Mouse (Mus musculus): ENCODE data around the gene Itgb6. TPM values are rescaled to one million over a fixed set of nuclear protein-coding genes. Genes with fewer than 3 reads are reported as not detected.

The Itgb6 gene
- polyA plus RNA-seq, 1 experiment = not detected

- TF ChIP-seq CTCF (IDR thresholded peaks at IDR 0.05; ENCODE audit: low read depth, low read length) (no peak), POLR2A (IDR thresholded peaks at IDR 0.05; ENCODE audit: borderline replicate concordance, low read depth, low read length) (no peak)
- Histone ChIP-seq H3K4me1 (ENCODE audit: control insufficient read depth, insufficient read depth, low read length) (no peaks in the 10 kb centered on the region), H3K27ac (ENCODE audit: insufficient read depth, low read depth, low read length) (no peak overlapping the region), H3K4me3 (ENCODE audit: insufficient read depth, low read length) (no peak overlapping the region)
These were observed 8.5 kb upstream of the Itgb6 start for GRCm38 (mm10) chr2:60730929-60731328.

GRCm38 (mm10) chr2:60730024-60730423 lies 7.6 kb upstream of the Itgb6 start:
- Histone ChIP-seq H3K4me3 (ENCODE audit: insufficient read depth, low read length) (no peak overlapping the region), H3K27ac (ENCODE audit: insufficient read depth, low read depth, low read length) (no peak overlapping the region), H3K4me1 (ENCODE audit: control insufficient read depth, insufficient read depth, low read length) (no peaks in the 10 kb centered on the region)
- no peak for TF ChIP-seq POLR2A (IDR thresholded peaks at IDR 0.05; ENCODE audit: borderline replicate concordance, low read depth, low read length)
- TF ChIP-seq CTCF (IDR thresholded peaks at IDR 0.05; ENCODE audit: low read depth, low read length) = no peak

GRCm38 (mm10) chr2:60728902-60729585 lies 6.6 kb upstream of the Itgb6 start:
- TF ChIP-seq POLR2A (IDR thresholded peaks at IDR 0.05; ENCODE audit: borderline replicate concordance, low read depth, low read length) = no peak
- no peak for TF ChIP-seq CTCF (IDR thresholded peaks at IDR 0.05; ENCODE audit: low read depth, low read length)
- Histone ChIP-seq H3K4me1 (ENCODE audit: control insufficient read depth, insufficient read depth, low read length) (no peaks in the 10 kb centered on the region), H3K27ac (ENCODE audit: insufficient read depth, low read depth, low read length) (no peak overlapping the region), H3K4me3 (ENCODE audit: insufficient read depth, low read length) (no peak overlapping the region)

GRCm38 (mm10) chr2:60724660-60725059 lies 2.2 kb upstream of the Itgb6 start:
- Histone ChIP-seq H3K4me1 (ENCODE audit: control insufficient read depth, insufficient read depth, low read length) (no peaks in the 10 kb centered on the region), H3K27ac (ENCODE audit: insufficient read depth, low read depth, low read length) (no peak overlapping the region), H3K4me3 (ENCODE audit: insufficient read depth, low read length) (no peak overlapping the region)
- TF ChIP-seq POLR2A (IDR thresholded peaks at IDR 0.05; ENCODE audit: borderline replicate concordance, low read depth, low read length) = no peak
- TF ChIP-seq CTCF (IDR thresholded peaks at IDR 0.05; ENCODE audit: low read depth, low read length) = no peak

DNA sequence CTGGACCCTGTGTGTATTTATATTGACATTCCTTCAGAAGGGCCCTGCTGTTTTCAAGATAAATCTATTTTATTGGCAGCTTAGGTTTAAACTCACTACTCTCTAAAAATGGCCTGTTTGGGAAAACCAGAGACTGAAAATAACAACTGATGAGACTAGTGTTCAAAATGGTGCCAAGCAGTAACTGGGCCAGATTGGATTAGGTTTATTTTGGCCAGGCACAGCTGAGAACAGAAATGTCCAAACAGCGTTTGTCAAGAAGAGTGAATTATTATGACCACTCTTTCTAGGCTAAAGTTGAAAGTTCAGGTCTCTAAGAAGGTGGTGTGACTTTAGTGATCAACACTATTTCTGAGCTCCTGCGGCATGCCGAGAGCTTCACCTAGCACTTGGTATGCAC lies 524 bp upstream of the Itgb6 start:
- no peak overlapping the region for H3K27ac ChIP-seq (ENCODE audit: insufficient read depth, low read depth, low read length)
- no peak overlapping the region for H3K4me3 ChIP-seq (ENCODE audit: insufficient read depth, low read length)
- TF ChIP-seq POLR2A (IDR thresholded peaks at IDR 0.05; ENCODE audit: borderline replicate concordance, low read depth, low read length) (no peak), CTCF (IDR thresholded peaks at IDR 0.05; ENCODE audit: low read depth, low read length) (no peak)
- no peaks in the 10 kb centered on the region for H3K4me1 ChIP-seq (ENCODE audit: control insufficient read depth, insufficient read depth, low read length)

DNA sequence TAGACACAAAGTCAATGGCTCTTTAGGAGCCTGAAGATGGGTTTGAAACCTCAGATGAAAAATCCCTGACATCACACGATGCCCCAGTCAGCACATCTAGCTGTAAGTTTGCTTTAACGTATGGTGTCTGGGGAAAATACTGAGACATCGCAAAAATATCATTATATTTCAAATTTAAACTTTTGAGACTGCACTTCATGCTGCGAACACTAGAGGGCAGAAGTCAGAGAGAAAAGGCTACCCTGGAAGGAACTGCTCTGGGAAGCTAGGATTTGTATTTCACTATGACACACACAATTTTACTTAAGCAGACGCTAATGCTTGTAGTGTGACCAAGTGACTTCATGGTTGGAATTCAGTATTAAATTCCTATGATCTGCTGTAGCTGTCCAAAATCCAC lies 1.5 kb downstream of the Itgb6 start:
- no peak overlapping the region for H3K4me3 ChIP-seq (ENCODE audit: insufficient read depth, low read length)
- no peak overlapping the region for H3K27ac ChIP-seq (ENCODE audit: insufficient read depth, low read depth, low read length)
- no peak for TF ChIP-seq CTCF (IDR thresholded peaks at IDR 0.05; ENCODE audit: low read depth, low read length)
- no peak for TF ChIP-seq POLR2A (IDR thresholded peaks at IDR 0.05; ENCODE audit: borderline replicate concordance, low read depth, low read length)
- H3K4me1 ChIP-seq (ENCODE audit: control insufficient read depth, insufficient read depth, low read length) = no peaks in the 10 kb centered on the region

GRCm38 (mm10) chr2:60720205-60720604 lies 2.2 kb downstream of the Itgb6 start:
- no peaks in the 10 kb centered on the region for H3K4me1 ChIP-seq (ENCODE audit: control insufficient read depth, insufficient read depth, low read length)
- TF ChIP-seq CTCF (IDR thresholded peaks at IDR 0.05; ENCODE audit: low read depth, low read length) (no peak), POLR2A (IDR thresholded peaks at IDR 0.05; ENCODE audit: borderline replicate concordance, low read depth, low read length) (no peak)
- H3K27ac ChIP-seq (ENCODE audit: insufficient read depth, low read depth, low read length) = no peak overlapping the region
- no peak overlapping the region for H3K4me3 ChIP-seq (ENCODE audit: insufficient read depth, low read length)

- H3K4me3 ChIP-seq (ENCODE audit: insufficient read depth, low read length) = peak overlapping the region; percentile 36
- H3K27ac ChIP-seq (ENCODE audit: insufficient read depth, low read depth, low read length) = no peak overlapping the region
- no peaks in the 10 kb centered on the region for H3K4me1 ChIP-seq (ENCODE audit: control insufficient read depth, insufficient read depth, low read length)
- TF ChIP-seq POLR2A (IDR thresholded peaks at IDR 0.05; ENCODE audit: borderline replicate concordance, low read depth, low read length) (no peak), CTCF (IDR thresholded peaks at IDR 0.05; ENCODE audit: low read depth, low read length) (no peak)
These were observed 5.1 kb downstream of the Itgb6 start for GRCm38 (mm10) chr2:60717348-60717747.

GRCm38 (mm10) chr2:60716549-60716948 lies 5.9 kb downstream of the Itgb6 start:
- H3K4me3 ChIP-seq (ENCODE audit: insufficient read depth, low read length) = no peak overlapping the region
- no peak overlapping the region for H3K27ac ChIP-seq (ENCODE audit: insufficient read depth, low read depth, low read length)
- TF ChIP-seq POLR2A (IDR thresholded peaks at IDR 0.05; ENCODE audit: borderline replicate concordance, low read depth, low read length) (no peak), CTCF (IDR thresholded peaks at IDR 0.05; ENCODE audit: low read depth, low read length) (no peak)
- H3K4me1 ChIP-seq (ENCODE audit: control insufficient read depth, insufficient read depth, low read length) = no peaks in the 10 kb centered on the region

GRCm38 (mm10) chr2:60715771-60716170 lies 6.7 kb downstream of the Itgb6 start:
- Histone ChIP-seq H3K27ac (ENCODE audit: insufficient read depth, low read depth, low read length) (no peak overlapping the region), H3K4me3 (ENCODE audit: insufficient read depth, low read length) (no peak overlapping the region), H3K4me1 (ENCODE audit: control insufficient read depth, insufficient read depth, low read length) (no peaks in the 10 kb centered on the region)
- no peak for TF ChIP-seq CTCF (IDR thresholded peaks at IDR 0.05; ENCODE audit: low read depth, low read length)
- TF ChIP-seq POLR2A (IDR thresholded peaks at IDR 0.05; ENCODE audit: borderline replicate concordance, low read depth, low read length) = no peak
